Mouse (Mus musculus): ENCODE data around the gene 1700069L16Rik. TPM values are rescaled to one million over a fixed set of nuclear protein-coding genes. Genes with fewer than 3 reads are reported as not detected.
A peak's percentile ranks its signal among the peaks of the same experiment; 100 is the strongest.

Gene 1700069L16Rik
- polyA plus RNA-seq, 1 experiment from 2014 or later, result not detected

DNA sequence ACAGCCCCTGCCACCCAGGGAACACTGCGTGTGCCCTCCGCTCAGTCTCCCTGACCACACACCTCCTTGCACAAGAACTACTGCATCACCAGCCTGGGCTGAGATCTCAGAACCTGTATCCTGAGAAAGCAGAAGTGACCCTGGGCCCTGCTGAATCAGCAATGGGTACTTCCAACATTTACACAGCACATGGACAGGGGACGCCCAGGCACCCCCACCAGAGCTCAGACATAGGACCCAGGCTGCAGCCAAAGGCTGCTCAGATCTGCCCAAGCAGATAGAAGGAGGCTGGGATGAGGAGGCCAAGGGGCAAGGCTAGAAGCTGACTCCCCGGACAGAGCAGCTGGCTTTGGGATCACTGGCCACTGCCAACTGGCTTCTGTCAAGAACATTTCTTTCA lies 80.1 kb downstream of the 1700069L16Rik start:
- Histone ChIP-seq H3K4me2 (ENCODE audit: low read depth, low read length) (no peak overlapping the region), H3K27ac (ENCODE audit: low read length) (no peak overlapping the region), H3K9ac (ENCODE audit: low read length) (no peak overlapping the region), H3K36me3 (ENCODE audit: control insufficient read depth, insufficient read depth, low read length) (no peaks in the 10 kb centered on the region), H3K4me3 (ENCODE audit: low read length) (no peak overlapping the region), H3K27me3 (ENCODE audit: control insufficient read depth, insufficient read depth, low read depth, low read length) (no peaks in the 10 kb centered on the region), H3K9me3 (ENCODE audit: control insufficient read depth, low read length) (no peaks in the 10 kb centered on the region), H3K4me1 (replicated peaks; ENCODE audit: control insufficient read depth, insufficient read depth, low read length) (peaks cover 30% of the 10 kb centered on the region)
- WGBS, result 83% methylated on average over 4 of the region's 4 CpGs
- no peak for ATAC-seq (ENCODE audit: low read depth)

DNA sequence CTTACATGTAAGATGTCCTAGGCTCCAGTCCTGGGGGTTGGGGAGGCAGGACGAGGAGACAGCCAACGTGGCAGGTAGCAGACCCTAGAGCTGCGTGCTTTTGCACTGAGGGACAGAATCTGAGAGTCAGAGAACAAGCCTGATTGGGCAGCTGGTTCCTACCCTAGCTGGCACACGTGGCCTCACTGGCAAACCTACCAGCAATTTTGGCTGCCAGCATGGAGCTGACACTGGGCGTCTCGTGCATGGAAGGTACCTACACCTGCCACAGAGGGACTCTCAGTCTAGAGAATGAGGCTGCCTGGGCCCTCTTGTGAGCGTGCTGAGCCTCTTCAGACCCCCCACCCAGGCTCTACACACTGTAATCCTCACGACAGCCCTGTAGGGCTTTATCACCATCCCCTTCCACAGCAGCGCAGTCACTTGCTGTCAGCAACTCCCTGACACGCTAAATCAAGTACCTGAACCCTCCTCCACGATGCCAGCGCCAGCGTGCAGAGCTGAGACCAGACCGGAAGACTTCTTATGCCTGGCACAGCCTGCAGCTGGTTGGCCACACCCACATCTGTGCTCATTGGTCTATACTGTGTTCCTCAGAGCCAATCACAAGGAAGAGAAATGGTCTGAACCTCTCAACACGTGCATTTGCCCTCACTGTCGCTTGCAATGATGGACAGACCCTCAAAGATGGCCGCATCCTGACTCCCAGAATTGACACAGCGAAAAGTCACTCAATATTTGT lies 81.3 kb downstream of the 1700069L16Rik start:
- Histone ChIP-seq H3K4me2 (ENCODE audit: low read depth, low read length) (no peak overlapping the region; the same call in 1 of the 2 replicates), H3K4me1 (replicated peaks; ENCODE audit: control insufficient read depth, insufficient read depth, low read length) (peaks cover 32% of the 10 kb centered on the region), H3K4me3 (ENCODE audit: low read length) (peak overlapping the region; percentile 3; the same call in 1 of the 2 replicates), H3K9me3 (ENCODE audit: control insufficient read depth, low read length) (no peaks in the 10 kb centered on the region), H3K27ac (ENCODE audit: low read length) (no peak overlapping the region), H3K36me3 (ENCODE audit: control insufficient read depth, insufficient read depth, low read length) (no peaks in the 10 kb centered on the region), H3K27me3 (ENCODE audit: control insufficient read depth, insufficient read depth, low read depth, low read length) (no peaks in the 10 kb centered on the region), H3K9ac (ENCODE audit: low read length) (0 out of 2 replicates have a peak overlapping the region, but pooled peaks have one; percentile 7)
- 47% methylated on average over 18 of the region's 18 CpGs for WGBS
- peak; percentile 58 for ATAC-seq (ENCODE audit: low read depth)

Other genes with a start within 250 kb of the 1700069L16Rik start
- gene Wscd2, start 234.4 kb downstream of the 1700069L16Rik start, polyA plus RNA-seq (2015; fragmentation: Nextera tagmentation; extraction: Ambion mirVana), result 4.5 and 4.8 TPM in 2 replicates
- 14.0 and 17.9 TPM in 2 replicates for gene Cmklr1, start 74.3 kb downstream of the 1700069L16Rik start, polyA plus RNA-seq (2015; fragmentation: Nextera tagmentation; extraction: Ambion mirVana)
- 6.4 and 6.9 TPM in 2 replicates for gene Ficd, start 11.0 kb upstream of the 1700069L16Rik start, polyA plus RNA-seq (2015; fragmentation: Nextera tagmentation; extraction: Ambion mirVana)
- gene Sart3, start 47.7 kb upstream of the 1700069L16Rik start, polyA plus RNA-seq (2015; fragmentation: Nextera tagmentation; extraction: Ambion mirVana), result 40.6 and 42.5 TPM in 2 replicates
- gene Iscu, start 48.0 kb upstream of the 1700069L16Rik start, polyA plus RNA-seq (2015; fragmentation: Nextera tagmentation; extraction: Ambion mirVana), result 104 and 114 TPM in 2 replicates
- 49.9 and 51.1 TPM in 2 replicates for gene Tmem119, start 75.7 kb upstream of the 1700069L16Rik start, polyA plus RNA-seq (2015; fragmentation: Nextera tagmentation; extraction: Ambion mirVana)
- 7.4 and 9.5 TPM in 2 replicates for gene Selplg, start 107.9 kb upstream of the 1700069L16Rik start, polyA plus RNA-seq (2015; fragmentation: Nextera tagmentation; extraction: Ambion mirVana)
- gene Coro1c, start 184.0 kb upstream of the 1700069L16Rik start, polyA plus RNA-seq (2015; fragmentation: Nextera tagmentation; extraction: Ambion mirVana), result 131 and 138 TPM in 2 replicates